Mouse (Mus musculus) neural tube, embryonic 11.5 days (tissue): ENCODE data around the gene Rps27rt. TPM values are rescaled to one million over a fixed set of nuclear protein-coding genes. Genes with fewer than 3 reads are reported as not detected.

Experiments
- ATAC-seq: fragments of 200-750 bp; cut with Nextera tagmentation; 2 replicates; pipeline ENCODE4 v1.8.0; 2017; ENCODE audit warnings: moderate number of reproducible peaks, mild to moderate bottlenecking, moderate TSS enrichment, moderate library complexity; ENCODE audit not compliant: insufficient read depth, low FRiP score, low TSS enrichment
- DNase-seq: peaks from one replicate; pipeline ENCODE4 v3.0.0-alpha.2; 2015; ENCODE audit warnings: low spot score
- H3K27ac ChIP-seq: fragments of 300-500 bp; sonication (generic); 2 replicates; pipeline ENCODE4 v1.5.1; 2014; ENCODE audit warnings: low read depth, mild to moderate bottlenecking, low read length
- H3K27me3 ChIP-seq: fragments of 300-500 bp; sonication (generic); 2 replicates; pipeline ENCODE4 v1.6.1; 2014; ENCODE audit warnings: mild to moderate bottlenecking, low read length, mixed read lengths; ENCODE audit not compliant: control insufficient read depth, insufficient read depth
- H3K36me3 ChIP-seq: fragments of 300-500 bp; sonication (generic); 2 replicates; pipeline ENCODE4 v1.6.1; 2014; ENCODE audit warnings: mild to moderate bottlenecking, low read length, moderate library complexity, mixed read lengths; ENCODE audit not compliant: control insufficient read depth, insufficient read depth
- H3K4me1 ChIP-seq: fragments of 300-500 bp; sonication (generic); 2 replicates; pipeline ENCODE4 v1.6.1; 2014; ENCODE audit warnings: low read length, mixed read lengths; ENCODE audit not compliant: control insufficient read depth, insufficient read depth
- H3K4me2 ChIP-seq: fragments of 300-500 bp; sonication (generic); 2 replicates; pipeline ENCODE4 v1.6.1; 2014; ENCODE audit warnings: low read depth, mild to moderate bottlenecking, moderate library complexity
- H3K4me3 ChIP-seq: fragments of 300-500 bp; sonication (generic); 2 replicates; pipeline ENCODE4 v1.5.1; 2014; ENCODE audit warnings: low read depth, low read length
- H3K9ac ChIP-seq: fragments of 300-500 bp; sonication (generic); 2 replicates; pipeline ENCODE4 v1.6.1; 2014; ENCODE audit warnings: mild to moderate bottlenecking, low read length
- H3K9me3 ChIP-seq: fragments of 300-500 bp; sonication (generic); 2 replicates; pipeline ENCODE4 v1.6.1; 2016; ENCODE audit warnings: low read length; ENCODE audit not compliant: control insufficient read depth
- WGBS: fragments of 180-500 bp; shearing (Covaris S2); extraction: QIAGEN DNeasy Blood & Tissue Kit; methylation state at CpG from one replicate; pipeline ENCODE4 v1.1.7; 2014; 5-methylcytosine and 5-hydroxymethylcytosine counted together
- polyA plus RNA-seq: library from polyadenylated mRNA; unstranded; fragments of >200 nt; fragmentation: Nextera tagmentation; extraction: Ambion mirVana; gene quantifications from 2 replicates; pipeline ENCODE4 v1.2.1, GENCODE M21; 2014

Gene Rps27rt
- polyA plus RNA-seq, 1 experiment from 2014 or later: 307 TPM

GRCm38 (mm10) chr9:114944642-114945041 is 37.9 kb downstream of the Rps27rt start:
- Histone ChIP-seq H3K4me1 (no peaks in the 10 kb centered on the region), H3K9me3 (no peaks in the 10 kb centered on the region), H3K27ac (no peak overlapping the region), H3K4me2 (no peak overlapping the region), H3K9ac (no peak overlapping the region), H3K36me3 (no peaks in the 10 kb centered on the region), H3K4me3 (no peak overlapping the region), H3K27me3 (no peaks in the 10 kb centered on the region)
- WGBS: 85% methylated on average over 3 of the region's 3 CpGs
- DNase-seq (no peak), ATAC-seq (no peak)

GRCm38 (mm10) chr9:114936687-114937086 is 45.9 kb downstream of the Rps27rt start:
- H3K9ac ChIP-seq: no peak overlapping the region
- no peak for ATAC-seq
- 75% methylated on average over 2 of the region's 2 CpGs for WGBS

GRCm38 (mm10) chr9:114935321-114935720 is 47.2 kb downstream of the Rps27rt start:
- H3K4me1 ChIP-seq: peaks cover 8% of the 10 kb centered on the region; the same call in 1 of the 2 replicates
- H3K9ac ChIP-seq: no peak overlapping the region
- no peaks in the 10 kb centered on the region; the same call in 1 of the 2 replicates for H3K36me3 ChIP-seq
- ATAC-seq: no peak
- no peak overlapping the region for H3K27ac ChIP-seq
- WGBS: 74% methylated on average over 4 of the region's 4 CpGs
- no peak overlapping the region for H3K4me2 ChIP-seq
- H3K9me3 ChIP-seq: no peaks in the 10 kb centered on the region
- no peak overlapping the region for H3K4me3 ChIP-seq
- no peak for DNase-seq
- H3K27me3 ChIP-seq: no peaks in the 10 kb centered on the region

More at GRCm38 (mm10) chr9:114936687-114937086, 45.9 kb downstream of the Rps27rt start:
- Histone ChIP-seq H3K9me3 (no peaks in the 10 kb centered on the region), H3K36me3 (no peaks in the 10 kb centered on the region), H3K27ac (no peak overlapping the region), H3K4me2 (no peak overlapping the region), H3K4me3 (no peak overlapping the region), H3K4me1 (peaks cover 8% of the 10 kb centered on the region; the same call in 1 of the 2 replicates), H3K27me3 (no peaks in the 10 kb centered on the region)
- DNase-seq: no peak

- Histone ChIP-seq H3K36me3 (no peaks in the 10 kb centered on the region; the same call in 1 of the 2 replicates), H3K4me2 (peak overlapping the region; percentile 96), H3K4me1 (peaks cover 8% of the 10 kb centered on the region; the same call in 1 of the 2 replicates), H3K9me3 (no peaks in the 10 kb centered on the region), H3K27me3 (no peaks in the 10 kb centered on the region), H3K4me3 (no peak overlapping the region), H3K27ac (no peak overlapping the region), H3K9ac (no peak overlapping the region)
- ATAC-seq (0 out of 2 replicates have a peak, but pooled peaks have one; percentile 3), DNase-seq (no peak)
- WGBS: 72% methylated on average over 11 of the region's 11 CpGs
Observed at GRCm38 (mm10) chr9:114934231-114934630, 48.3 kb downstream of the Rps27rt start.

GRCm38 (mm10) chr9:114933723-114934171 is 48.8 kb downstream of the Rps27rt start, which contains the start of gene Gpd1l:
TSS of gene Gpd1l (minus strand) at chr9:114933987.
- Histone ChIP-seq H3K9ac (peak within 1 kb of the TSS; percentile 70), H3K4me2 (peak within 1 kb of the TSS; percentile 96), H3K36me3 (no peaks in the 10 kb centered on the region; the same call in 1 of the 2 replicates), H3K27ac (peak within 1 kb of the TSS; percentile 34), H3K4me3 (peak within 1 kb of the TSS; percentile 73), H3K27me3 (no peaks in the 10 kb centered on the region), H3K9me3 (no peaks in the 10 kb centered on the region), H3K4me1 (peaks cover 8% of the 10 kb centered on the region; the same call in 1 of the 2 replicates)
- ATAC-seq (peak; percentile 97), DNase-seq (peak; percentile 94)
- WGBS: 1% methylated on average over 26 of the region's 30 CpGs

GRCm38 (mm10) chr9:114933037-114933722 is 49.4 kb downstream of the Rps27rt start:
- Histone ChIP-seq H3K4me2 (peak overlapping the region; percentile 96), H3K36me3 (no peaks in the 10 kb centered on the region; the same call in 1 of the 2 replicates), H3K27me3 (no peaks in the 10 kb centered on the region), H3K9ac (peak overlapping the region; percentile 70), H3K4me1 (peaks cover 8% of the 10 kb centered on the region; the same call in 1 of the 2 replicates), H3K9me3 (no peaks in the 10 kb centered on the region), H3K27ac (peak overlapping the region; percentile 34), H3K4me3 (peak overlapping the region; percentile 73)
- ATAC-seq (peak; percentile 49), DNase-seq (peak; percentile 31)
- WGBS: under 1% methylated on average over 46 of the region's 50 CpGs

- Histone ChIP-seq H3K27me3 (no peaks in the 10 kb centered on the region), H3K27ac (no peak overlapping the region), H3K9me3 (no peaks in the 10 kb centered on the region), H3K36me3 (no peaks in the 10 kb centered on the region; the same call in 1 of the 2 replicates), H3K9ac (peak overlapping the region; percentile 70), H3K4me3 (peak overlapping the region; percentile 73), H3K4me2 (peak overlapping the region; percentile 96), H3K4me1 (peaks cover 8% of the 10 kb centered on the region; the same call in 1 of the 2 replicates)
- WGBS: 26% methylated on average over 13 of the region's 13 CpGs
- ATAC-seq (no peak), DNase-seq (no peak)
Observed at GRCm38 (mm10) chr9:114932607-114933006, 49.9 kb downstream of the Rps27rt start.
